Mouse (Mus musculus): ENCODE results near the gene St6galnac4. TPM values are rescaled to one million over a fixed set of nuclear protein-coding genes. Genes with fewer than 3 reads are reported as not detected.

Gene St6galnac4
- total and polyA plus RNA-seq, 3 experiments, result 16.2 to 25.2 (median 17.8) TPM

- Histone ChIP-seq H3K4me1 (ENCODE audit: control insufficient read depth, insufficient read depth, low read length) (peaks cover 19% of the 10 kb centered on the region), H3K27ac (peak overlapping the region; percentile 85), H3K27me3 (ENCODE audit: control insufficient read depth, insufficient read depth, low read length) (no peaks in the 10 kb centered on the region), H3K4me3 (peak overlapping the region; percentile 54), H3K9ac (ENCODE audit: low read depth, low read length) (peak overlapping the region; percentile 59), H3K36me3 (ENCODE audit: control insufficient read depth, insufficient read depth, low read length) (no peaks in the 10 kb centered on the region), H3K79me2 (replicated peaks; ENCODE audit: control insufficient read depth, insufficient read depth, low read length) (no peaks in the 10 kb centered on the region)
- intact Hi-C loops (cut with DNase I), result no loop called here
- peak; percentile 53; the same call in 1 of the 2 replicates for TF ChIP-seq POLR2A (IDR thresholded peaks at IDR 0.05; ENCODE audit: insufficient read depth, low read depth, low read length)
- TF ChIP-seq CTCF (IDR thresholded peaks at IDR 0.05), result no peak
- 0 out of 2 replicates have a peak, but pooled peaks have one; percentile 40 for TF ChIP-seq EP300 (IDR thresholded peaks at IDR 0.05; ENCODE audit: insufficient read depth, low read depth, low read length)
- DNase-seq, result peak; percentile 86 to 89
- WGBS, result 14% methylated on average over 5 of the region's 5 CpGs
Observed at GRCm38 (mm10) chr2:32628729-32629128, 41.8 kb downstream of the St6galnac4 start.

- Histone ChIP-seq H3K27me3 (ENCODE audit: control insufficient read depth, insufficient read depth, low read length) (no peaks in the 10 kb centered on the region), H3K9ac (ENCODE audit: low read depth, low read length) (peak overlapping the region; percentile 9), H3K4me1 (ENCODE audit: control insufficient read depth, insufficient read depth, low read length) (peaks cover 19% of the 10 kb centered on the region), H3K27ac (peak overlapping the region; percentile 85), H3K4me3 (peak overlapping the region; percentile 54), H3K79me2 (replicated peaks; ENCODE audit: control insufficient read depth, insufficient read depth, low read length) (no peaks in the 10 kb centered on the region), H3K36me3 (ENCODE audit: control insufficient read depth, insufficient read depth, low read length) (no peaks in the 10 kb centered on the region)
- intact Hi-C loops (cut with DNase I), result no loop called here
- WGBS, result 59% methylated on average over 9 of the region's 9 CpGs
- TF ChIP-seq POLR2A (IDR thresholded peaks at IDR 0.05; ENCODE audit: insufficient read depth, low read depth, low read length) (no peak), CTCF (IDR thresholded peaks at IDR 0.05) (no peak), EP300 (IDR thresholded peaks at IDR 0.05; ENCODE audit: insufficient read depth, low read depth, low read length) (no peak)
- DNase-seq, result peak in 1 of 2 experiments; percentile 58
Observed at GRCm38 (mm10) chr2:32629276-32629976, 42.5 kb downstream of the St6galnac4 start.

GRCm38 (mm10) chr2:32630036-32630435, 43.1 kb downstream of the St6galnac4 start:
- intact Hi-C loops (cut with DNase I), result no loop called here
- H3K79me2 ChIP-seq (replicated peaks; ENCODE audit: control insufficient read depth, insufficient read depth, low read length), result no peaks in the 10 kb centered on the region
- TF ChIP-seq POLR2A (IDR thresholded peaks at IDR 0.05; ENCODE audit: insufficient read depth, low read depth, low read length) (no peak), CTCF (IDR thresholded peaks at IDR 0.05) (no peak), EP300 (IDR thresholded peaks at IDR 0.05; ENCODE audit: insufficient read depth, low read depth, low read length) (no peak)
- H3K4me3 ChIP-seq, result no peak overlapping the region
- no peak for DNase-seq
- no peak overlapping the region for H3K27ac ChIP-seq
- no peaks in the 10 kb centered on the region for H3K27me3 ChIP-seq (ENCODE audit: control insufficient read depth, insufficient read depth, low read length)
- 78% methylated on average over 9 of the region's 9 CpGs for WGBS
- H3K9ac ChIP-seq (ENCODE audit: low read depth, low read length), result no peak overlapping the region
- H3K4me1 ChIP-seq (ENCODE audit: control insufficient read depth, insufficient read depth, low read length), result peaks cover 23% of the 10 kb centered on the region
- no peaks in the 10 kb centered on the region for H3K36me3 ChIP-seq (ENCODE audit: control insufficient read depth, insufficient read depth, low read length)

- Histone ChIP-seq H3K36me3 (ENCODE audit: control insufficient read depth, insufficient read depth, low read length) (no peaks in the 10 kb centered on the region), H3K27ac (no peak overlapping the region), H3K79me2 (replicated peaks; ENCODE audit: control insufficient read depth, insufficient read depth, low read length) (no peaks in the 10 kb centered on the region), H3K4me1 (ENCODE audit: control insufficient read depth, insufficient read depth, low read length) (peaks cover 23% of the 10 kb centered on the region), H3K27me3 (ENCODE audit: control insufficient read depth, insufficient read depth, low read length) (no peaks in the 10 kb centered on the region), H3K9ac (ENCODE audit: low read depth, low read length) (no peak overlapping the region), H3K4me3 (no peak overlapping the region)
- TF ChIP-seq EP300 (IDR thresholded peaks at IDR 0.05; ENCODE audit: insufficient read depth, low read depth, low read length) (no peak), CTCF (IDR thresholded peaks at IDR 0.05) (no peak), POLR2A (IDR thresholded peaks at IDR 0.05; ENCODE audit: insufficient read depth, low read depth, low read length) (no peak)
- WGBS, result 86% methylated on average over 10 of the region's 10 CpGs
- intact Hi-C loops (cut with DNase I), result loop anchor here (1.0 kb wide), 1 partner anchor 58 kb away; no protein-coding TSS in a partner anchor
- no peak for DNase-seq
Observed at GRCm38 (mm10) chr2:32631046-32631445, 44.2 kb downstream of the St6galnac4 start.

GRCm38 (mm10) chr2:32631737-32632394, 45.0 kb downstream of the St6galnac4 start:
- TF ChIP-seq EP300 (IDR thresholded peaks at IDR 0.05; ENCODE audit: insufficient read depth, low read depth, low read length) (peak; percentile 87), POLR2A (IDR thresholded peaks at IDR 0.05; ENCODE audit: insufficient read depth, low read depth, low read length) (no peak), CTCF (IDR thresholded peaks at IDR 0.05) (peak; percentile 97)
- Histone ChIP-seq H3K27me3 (ENCODE audit: control insufficient read depth, insufficient read depth, low read length) (no peaks in the 10 kb centered on the region), H3K9ac (ENCODE audit: low read depth, low read length) (no peak overlapping the region), H3K4me3 (no peak overlapping the region), H3K36me3 (ENCODE audit: control insufficient read depth, insufficient read depth, low read length) (no peaks in the 10 kb centered on the region), H3K27ac (peak overlapping the region; percentile 53), H3K4me1 (ENCODE audit: control insufficient read depth, insufficient read depth, low read length) (peaks cover 25% of the 10 kb centered on the region), H3K79me2 (replicated peaks; ENCODE audit: control insufficient read depth, insufficient read depth, low read length) (no peaks in the 10 kb centered on the region)
- DNase-seq, result peak; percentile 82 to 83
- intact Hi-C loops (cut with DNase I), result loop anchor here (1.0 to 2.0 kb wide), 2 partner anchors 31 to 57 kb away; no protein-coding TSS in a partner anchor
- 27% methylated on average over 7 of the region's 7 CpGs for WGBS
